ENCODE assay signal across 11 mouse cellular contexts in genomic region chr5:122527761-122528160, GRCm38 (mm10). TPM values are rescaled to one million over a fixed set of nuclear protein-coding genes. Genes with fewer than 3 reads are reported as not detected.
DNase-seq lines count a peak whose midpoint lies in the region; ATAC-seq lines count a peak whose summit lies in the region.
"Had no signal": no experiment of that assay in that cellular context is flagged by ENCODE, and none has a peak within 500 bp of the region (broad histone marks: within the 10 kb centered on the region; RNA-seq: fewer than 3 reads in every experiment).

No protein-coding gene starts in this region.

- H3K27ac ChIP-seq in hindbrain, embryonic 13.5 days: peak overlapping the region; percentile 30; the same call in 1 of the 2 replicates
- no peak overlapping the region for H3K27ac ChIP-seq in hindbrain, embryonic 12.5 days
- H3K27ac ChIP-seq in heart, embryonic 11.5 days (ENCODE audit: low read depth, low read length): peak overlapping the region; percentile 91
- H3K27ac ChIP-seq in limb, embryonic 11.5 days (replicated peaks; ENCODE audit: low read depth, low read length): peak overlapping the region; percentile 65

- peaks cover 23% of the 10 kb centered on the region for H3K4me1 ChIP-seq in hindbrain, embryonic 13.5 days (replicated peaks)
- peaks cover 9% of the 10 kb centered on the region for H3K4me1 ChIP-seq in hindbrain, embryonic 12.5 days
- peaks cover 57% of the 10 kb centered on the region for H3K4me1 ChIP-seq in heart, embryonic 11.5 days (ENCODE audit: control insufficient read depth, insufficient read depth, low read length)
- peaks cover 22% of the 10 kb centered on the region; the same call in 1 of the 2 replicates for H3K4me1 ChIP-seq in limb, embryonic 11.5 days (ENCODE audit: control insufficient read depth, insufficient read depth, low read length)

- H3K27me3 ChIP-seq in hindbrain, embryonic 13.5 days: no peaks in the 10 kb centered on the region
- no peaks in the 10 kb centered on the region for H3K27me3 ChIP-seq in hindbrain, embryonic 12.5 days
- H3K27me3 ChIP-seq in heart, embryonic 11.5 days (ENCODE audit: control insufficient read depth, insufficient read depth, low read length): no peaks in the 10 kb centered on the region
- no peaks in the 10 kb centered on the region for H3K27me3 ChIP-seq in limb, embryonic 11.5 days (ENCODE audit: control insufficient read depth, insufficient read depth, low read length)

- 64% methylated on average over 11 of the region's 11 CpGs for WGBS in hindbrain, embryonic 13.5 days
- 58% methylated on average over 11 of the region's 11 CpGs for WGBS in hindbrain, embryonic 12.5 days
- 25% methylated on average over 11 of the region's 11 CpGs for WGBS in heart, embryonic 11.5 days (ENCODE audit: insufficient replicate concordance)
- 24% methylated on average over 11 of the region's 11 CpGs for WGBS in limb, embryonic 11.5 days

- ATAC-seq in hindbrain, embryonic 13.5 days (ENCODE audit: low FRiP score): no peak
- no peak for ATAC-seq in hindbrain, embryonic 12.5 days (ENCODE audit: low FRiP score)
- no peak for ATAC-seq in heart, embryonic 11.5 days (replicated peaks; ENCODE audit: insufficient number of reproducible peaks, low FRiP score, low TSS enrichment)
- ATAC-seq in limb, embryonic 11.5 days (ENCODE audit: insufficient number of reproducible peaks, low FRiP score, low TSS enrichment, low read depth): 0 out of 2 replicates have a peak, but pooled peaks have one; percentile 62
- ATAC-seq: activated CD4-positive, CD25-positive, alpha-beta regulatory T cell, adult 4 months; CD4-positive, CD25-positive, alpha-beta regulatory T cell, adult 4 months had no signal

- no peak overlapping the region for H3K9ac ChIP-seq in hindbrain, embryonic 13.5 days
- no peak overlapping the region for H3K9ac ChIP-seq in hindbrain, embryonic 12.5 days
- H3K9ac ChIP-seq in heart, embryonic 11.5 days (ENCODE audit: low read depth, low read length): peak overlapping the region; percentile 63; the same call in 1 of the 2 replicates
- peak overlapping the region; percentile 27; the same call in 1 of the 2 replicates for H3K9ac ChIP-seq in limb, embryonic 11.5 days (ENCODE audit: low read length)

- peak; percentile 65 for DNase-seq in adipocyte (ENCODE audit: low spot score)
- DNase-seq in limb, embryonic 11.5 days (ENCODE audit: low spot score): peak; percentile 67
- no peak for DNase-seq in urinary bladder, postnatal 25 days (ENCODE audit: low spot score)
- no peak for DNase-seq in cerebellum, postnatal 4 days (ENCODE audit: low spot score in 2 of 2)
- DNase-seq in spleen, postnatal 36 days (ENCODE audit: low spot score in 2 of 2): no peak
- DNase-seq: cerebellum, adult 18-20 months had no signal

- peaks cover 10% of the 10 kb centered on the region; the same call in 1 of the 2 replicates for H3K36me3 ChIP-seq in hindbrain, embryonic 13.5 days
- H3K36me3 ChIP-seq in hindbrain, embryonic 12.5 days: no peaks in the 10 kb centered on the region
- no peaks in the 10 kb centered on the region for H3K36me3 ChIP-seq in heart, embryonic 11.5 days (ENCODE audit: control insufficient read depth, insufficient read depth, low read length)
- no peaks in the 10 kb centered on the region for H3K36me3 ChIP-seq in limb, embryonic 11.5 days (ENCODE audit: control insufficient read depth, insufficient read depth, low read length)

- H3K9me3 ChIP-seq in hindbrain, embryonic 13.5 days: no peaks in the 10 kb centered on the region
- H3K9me3 ChIP-seq in hindbrain, embryonic 12.5 days (replicated peaks): no peaks in the 10 kb centered on the region
- H3K9me3 ChIP-seq in heart, embryonic 11.5 days (replicated peaks; ENCODE audit: control insufficient read depth, low read length): no peaks in the 10 kb centered on the region
- H3K9me3 ChIP-seq in limb, embryonic 11.5 days (ENCODE audit: control insufficient read depth, low read length): no peaks in the 10 kb centered on the region

- H3K4me3 ChIP-seq in hindbrain, embryonic 13.5 days: no peak overlapping the region
- no peak overlapping the region for H3K4me3 ChIP-seq in hindbrain, embryonic 12.5 days
- no peak overlapping the region for H3K4me3 ChIP-seq in heart, embryonic 11.5 days (ENCODE audit: low read depth, low read length)
- no peak overlapping the region for H3K4me3 ChIP-seq in limb, embryonic 11.5 days (ENCODE audit: low read depth, low read length)

- H3K4me2 ChIP-seq in hindbrain, embryonic 13.5 days: no peak overlapping the region
- no peak overlapping the region for H3K4me2 ChIP-seq in hindbrain, embryonic 12.5 days (replicated peaks)
- H3K4me2 ChIP-seq in heart, embryonic 11.5 days: peak overlapping the region; percentile 38
- peak overlapping the region; percentile 31; the same call in 1 of the 2 replicates for H3K4me2 ChIP-seq in limb, embryonic 11.5 days (ENCODE audit: low read depth, severe bottlenecking)

RNA-seq across cellular contexts. Expression of gene Atp2a2, which starts 25.7 kb away (rescaled TPM):
- 39.4 and 41.2 TPM in 2 replicates for polyA plus RNA-seq in hindbrain, embryonic 13.5 days (2015; fragmentation: Nextera tagmentation; extraction: Ambion mirVana)
- 69.6 and 70.9 TPM in 2 replicates for polyA plus RNA-seq in hindbrain, embryonic 12.5 days (2016; fragmentation: Nextera tagmentation; extraction: Ambion mirVana)
- 255 and 272 TPM in 2 replicates for polyA plus RNA-seq in heart, embryonic 11.5 days (2014; fragmentation: Nextera tagmentation; extraction: Ambion mirVana)
- 36.7 and 43.6 TPM in 2 replicates for polyA plus RNA-seq in limb, embryonic 11.5 days (2014; fragmentation: Nextera tagmentation; extraction: Ambion mirVana)

Comparison
In these comparisons a context has a peak if more than half of its experiments do, and no peak if none do; other contexts are left out.
1. H3K4me2 ChIP-seq: peak in heart, embryonic 11.5 days (single experiment) and limb, embryonic 11.5 days (single experiment); none in hindbrain, embryonic 13.5 days (single experiment) and hindbrain, embryonic 12.5 days (single experiment).
2. H3K9ac ChIP-seq: peak in heart, embryonic 11.5 days (single experiment) and limb, embryonic 11.5 days (single experiment); none in hindbrain, embryonic 13.5 days (single experiment) and hindbrain, embryonic 12.5 days (single experiment).
3. DNase-seq: peak in adipocyte (single experiment) and limb, embryonic 11.5 days (single experiment); none in urinary bladder, postnatal 25 days (single experiment), cerebellum, postnatal 4 days (0 of 2) and spleen, postnatal 36 days (0 of 2).